Mouse (Mus musculus): ENCODE measurements around the gene Tesmin.

Tesmin gene

DNA sequence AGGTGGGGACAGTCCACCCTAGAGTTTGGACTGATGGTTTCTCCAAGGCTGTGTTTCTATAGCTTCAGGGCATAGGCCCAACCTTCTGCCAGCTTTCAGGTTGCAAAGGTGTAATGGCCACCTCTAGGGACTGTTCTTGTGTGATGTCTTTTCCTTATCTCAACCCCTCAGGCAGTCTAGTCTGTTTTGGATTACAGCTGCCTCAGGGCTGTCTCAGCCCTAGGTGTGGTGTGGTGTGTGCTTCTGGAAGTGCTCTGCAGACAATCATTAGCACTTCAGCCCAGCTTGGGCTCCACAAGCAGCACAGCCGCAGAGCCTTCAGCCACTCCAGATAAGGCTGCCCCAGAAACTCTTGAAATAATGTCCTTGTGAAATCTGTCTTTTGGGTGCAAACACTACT lies 3.7 kb downstream of the Tesmin start:
- no peak for DNase-seq (ENCODE audit: extremely low read depth, low read depth, low spot score)

DNA sequence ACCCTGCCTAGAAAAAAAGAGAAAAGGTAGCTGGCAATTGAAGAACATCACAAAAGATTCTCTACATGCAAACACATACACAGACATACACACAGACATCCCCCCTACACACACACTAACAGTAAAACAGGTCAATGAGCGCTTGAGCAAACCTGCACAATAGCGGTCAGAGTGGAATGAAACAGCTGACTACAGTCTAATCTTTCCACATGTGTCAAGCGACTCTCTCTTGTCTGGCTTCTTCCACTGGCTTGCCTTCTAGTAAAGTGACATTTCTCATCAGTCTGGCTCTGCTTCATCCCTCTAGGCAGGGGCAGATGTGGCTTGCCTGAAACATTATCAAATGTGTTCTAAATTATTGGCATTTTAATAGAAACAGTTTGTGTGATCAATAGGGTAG lies 5.6 kb downstream of the Tesmin start:
- no peak for DNase-seq (ENCODE audit: extremely low read depth, low read depth, low spot score)

DNA sequence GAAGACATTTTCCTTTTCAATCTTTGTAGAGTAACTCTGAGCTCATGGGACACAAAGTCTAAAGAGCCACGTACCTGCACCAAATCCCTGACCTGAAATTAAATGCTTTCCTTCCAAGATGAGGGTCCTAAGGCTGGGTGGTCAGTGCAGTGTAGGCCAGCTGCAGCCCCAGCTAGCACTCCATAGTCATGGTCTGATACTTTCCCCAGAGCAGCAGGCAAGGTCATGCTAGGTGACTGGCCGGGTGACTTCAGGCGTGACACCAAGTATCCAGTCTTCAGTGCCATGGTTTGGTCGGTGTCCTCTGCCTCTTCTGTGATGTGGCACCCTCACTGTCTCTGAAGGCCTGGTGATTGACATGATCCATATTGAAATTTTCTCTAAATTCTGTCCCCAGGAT lies 11.4 kb downstream of the Tesmin start:
- no peak for DNase-seq (ENCODE audit: extremely low read depth, low read depth, low spot score)

DNA sequence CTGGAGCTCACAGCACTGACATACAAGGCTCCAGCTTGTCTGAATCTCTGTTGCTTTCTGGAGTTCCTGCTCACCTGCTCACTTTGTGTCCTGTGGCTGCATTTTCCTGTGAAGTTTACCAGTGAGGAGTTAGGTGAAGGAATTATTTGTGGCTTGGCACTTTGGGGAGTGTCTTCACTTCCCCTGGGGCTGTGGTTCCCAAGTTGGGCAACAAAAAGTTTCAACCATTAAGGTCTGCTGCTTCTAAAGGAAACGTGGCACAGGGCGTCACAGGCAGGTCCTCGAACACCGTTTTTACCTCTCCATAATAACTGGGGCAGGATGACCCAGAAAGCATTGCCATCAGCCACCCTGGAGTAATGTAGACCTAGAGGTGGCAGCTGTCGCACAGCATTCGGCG lies 12.8 kb downstream of the Tesmin start:
- DNase-seq (ENCODE audit: extremely low read depth, low read depth, low spot score): no peak

DNA sequence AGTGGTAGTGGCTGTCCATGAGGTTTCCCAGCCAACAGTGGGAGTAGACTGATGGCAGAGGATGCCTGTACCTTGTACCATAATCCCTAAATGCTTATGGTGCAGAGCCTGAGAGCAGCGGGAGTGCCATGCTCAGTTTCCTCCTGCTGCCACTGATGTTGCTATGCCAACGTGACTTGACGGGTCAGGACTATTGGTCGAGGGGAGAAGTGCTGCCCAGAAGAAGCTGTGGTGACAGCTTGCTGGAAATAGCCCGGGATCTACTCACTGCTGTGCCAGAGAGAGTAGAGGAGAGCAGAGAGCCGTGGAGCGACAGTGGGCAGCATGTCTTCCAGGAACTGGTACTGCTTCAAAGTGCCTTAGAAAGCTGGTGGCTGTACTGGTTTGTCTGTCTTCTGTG lies 13.3 kb downstream of the Tesmin start:
- DNase-seq (ENCODE audit: extremely low read depth, low read depth, low spot score): no peak

DNA sequence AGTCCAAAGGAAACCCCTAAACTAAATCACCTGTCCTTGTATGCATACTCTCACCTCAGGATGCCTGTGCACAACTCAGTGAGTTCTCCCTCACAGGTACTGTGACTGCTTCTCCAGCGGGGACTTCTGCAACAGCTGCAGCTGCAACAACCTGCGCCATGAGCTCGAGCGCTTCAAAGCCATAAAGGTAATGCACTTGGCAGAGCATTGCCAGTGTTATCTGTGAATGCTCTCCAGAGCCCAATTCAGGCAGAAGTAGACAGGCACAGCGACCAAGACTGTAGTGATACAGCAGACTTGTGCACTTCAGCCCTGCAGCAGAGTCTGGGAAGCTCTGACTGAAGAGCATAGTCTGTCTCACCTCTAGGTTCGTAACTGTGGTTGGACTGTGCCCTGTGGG lies 13.7 kb downstream of the Tesmin start:
- DNase-seq (ENCODE audit: extremely low read depth, low read depth, low spot score): no peak

DNA sequence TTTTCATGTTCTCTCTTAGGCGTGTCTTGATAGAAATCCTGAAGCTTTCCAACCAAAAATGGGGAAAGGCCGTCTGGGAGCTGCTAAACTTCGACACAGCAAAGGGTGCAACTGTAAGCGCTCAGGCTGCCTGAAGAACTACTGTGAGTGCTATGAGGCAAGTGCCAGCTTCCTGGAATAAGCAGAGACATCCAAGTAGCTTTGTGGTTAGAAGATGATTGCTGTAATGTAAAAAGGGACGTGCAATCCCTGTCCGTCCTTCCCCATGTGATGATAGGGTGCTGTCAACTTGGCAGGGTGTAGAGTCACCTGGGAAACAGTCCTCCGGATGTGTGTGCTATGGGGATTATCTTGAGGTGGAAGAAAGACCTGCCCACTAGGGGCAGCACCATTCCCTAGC lies 15.4 kb downstream of the Tesmin start:
- no peak for DNase-seq (ENCODE audit: extremely low read depth, low read depth, low spot score)

DNA sequence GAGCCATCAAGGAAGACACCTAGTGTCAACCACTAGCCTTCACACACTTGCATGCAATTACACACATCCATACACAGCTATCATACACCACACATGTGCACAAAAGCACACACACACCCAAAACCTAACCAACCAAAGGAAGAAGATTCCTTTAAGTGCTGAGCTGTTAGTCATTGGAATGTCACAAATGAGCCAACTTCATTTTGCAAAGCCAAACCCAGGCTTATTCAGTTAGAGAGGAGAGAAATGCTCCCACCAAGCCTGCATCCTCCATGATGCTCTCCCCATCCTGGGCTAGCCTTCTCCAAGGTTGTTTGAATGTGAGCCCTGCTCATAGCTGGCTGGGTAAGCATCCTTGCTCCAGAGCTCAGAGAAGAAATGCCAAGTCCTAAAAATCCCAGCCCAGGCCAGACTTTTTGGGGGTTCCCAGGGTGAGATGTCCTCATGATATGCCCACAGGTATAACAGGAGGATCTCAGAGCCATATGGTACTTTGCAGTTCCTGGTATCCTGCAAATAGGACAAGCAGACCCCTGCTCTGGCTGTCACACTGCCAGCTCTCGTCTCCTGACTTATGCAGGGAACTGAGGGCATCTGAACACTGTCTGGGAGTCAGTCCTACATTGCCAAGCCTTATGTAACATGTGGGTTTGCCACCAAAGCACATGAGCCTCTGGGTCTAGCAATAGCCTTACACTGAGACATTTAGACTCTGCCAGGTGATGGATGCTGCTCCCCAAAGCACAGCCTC lies 17.0 kb downstream of the Tesmin start:
- no peak for DNase-seq (ENCODE audit: extremely low read depth, low read depth, low spot score)

DNA sequence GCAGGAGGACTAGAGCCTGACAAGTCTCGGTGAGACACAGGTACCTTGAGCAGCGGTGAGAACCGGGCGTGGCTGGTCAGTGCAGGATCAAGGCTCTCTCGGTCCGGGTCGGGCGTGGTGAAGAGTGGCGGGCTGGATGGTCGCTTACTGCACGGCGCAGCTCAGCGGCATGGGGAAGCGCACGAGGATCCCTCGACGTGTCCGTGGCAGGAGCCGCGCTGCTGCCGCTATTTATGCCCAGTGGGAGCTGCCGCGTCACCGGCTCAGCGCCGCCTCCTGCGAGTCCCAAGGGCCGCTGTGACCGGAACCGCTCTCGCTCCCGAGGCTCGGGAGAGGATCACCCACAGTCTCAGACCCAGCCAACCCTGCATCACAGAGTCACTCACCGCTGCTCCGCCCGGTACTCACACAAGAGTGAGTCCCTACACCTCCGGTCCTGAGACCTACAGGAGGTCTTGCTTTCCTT lies 25.6 kb downstream of the Tesmin start, which contains the start of gene Gal:
TSS of gene Gal (minus strand) at position 277 of the 466 bp plus-strand sequence.
- DNase-seq (ENCODE audit: extremely low read depth, low read depth, low spot score): no peak

DNA sequence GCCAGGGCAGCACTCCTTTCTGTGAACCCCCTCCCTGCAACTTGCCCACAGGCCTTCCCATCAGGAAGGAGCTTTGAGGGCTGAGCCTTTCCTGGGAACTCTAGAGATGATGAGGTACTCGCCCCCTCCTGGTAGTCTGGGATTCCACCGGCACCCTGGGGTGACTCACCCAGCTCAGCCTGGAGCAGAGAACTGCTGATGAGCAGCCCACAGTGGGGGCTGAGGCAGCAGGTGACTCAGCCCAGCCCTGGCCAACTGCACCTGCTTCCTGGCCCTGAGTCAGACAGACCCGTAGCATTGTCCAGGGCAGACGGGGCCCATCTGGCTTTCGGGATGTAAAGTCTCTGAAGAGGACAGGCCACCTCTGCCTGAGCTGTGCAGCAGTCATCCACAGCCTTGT lies 30.6 kb downstream of the Tesmin start:
- no peak for DNase-seq (ENCODE audit: extremely low read depth, low read depth, low spot score)

DNA sequence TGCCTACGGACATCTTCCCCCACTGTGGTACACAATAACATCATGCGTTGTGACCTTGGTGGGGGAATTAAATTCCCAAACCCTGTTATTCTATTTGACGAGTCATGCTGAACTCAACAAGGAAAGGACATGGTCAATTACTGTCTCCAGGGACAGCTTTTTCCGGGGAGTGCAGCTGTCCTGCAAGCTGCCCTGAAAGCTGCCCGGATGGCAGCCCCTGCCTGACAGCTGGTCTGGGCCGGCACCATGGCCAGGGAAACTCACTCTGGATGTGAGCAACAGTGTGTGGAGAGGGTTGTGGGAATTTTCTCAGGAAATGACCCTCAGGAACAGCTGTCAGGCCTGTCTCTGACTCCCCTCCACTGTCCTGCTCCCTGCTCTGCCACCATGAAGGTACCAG lies 33.8 kb downstream of the Tesmin start:
- no peak for DNase-seq (ENCODE audit: extremely low read depth, low read depth, low spot score)

DNA sequence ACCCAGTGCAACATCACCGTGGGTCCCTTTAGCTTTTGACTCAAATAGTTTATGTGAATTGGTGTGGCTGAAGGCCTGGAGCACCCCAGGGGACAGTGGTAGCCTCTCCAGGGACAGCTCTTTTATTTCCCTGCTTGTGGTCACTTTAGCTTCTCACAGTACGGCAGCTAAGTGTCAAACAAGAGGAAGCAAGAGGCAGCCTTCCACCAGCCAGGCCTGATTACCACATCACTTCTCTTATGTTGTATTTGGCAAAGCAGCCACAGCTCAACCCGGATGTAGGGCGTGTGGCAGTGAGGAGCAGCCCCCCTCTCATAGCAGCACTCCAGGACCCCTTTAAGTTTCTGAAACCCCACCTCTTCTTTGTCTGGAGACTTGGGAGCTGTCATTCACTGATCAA lies 34.3 kb downstream of the Tesmin start:
- no peak for DNase-seq (ENCODE audit: extremely low read depth, low read depth, low spot score)

DNA sequence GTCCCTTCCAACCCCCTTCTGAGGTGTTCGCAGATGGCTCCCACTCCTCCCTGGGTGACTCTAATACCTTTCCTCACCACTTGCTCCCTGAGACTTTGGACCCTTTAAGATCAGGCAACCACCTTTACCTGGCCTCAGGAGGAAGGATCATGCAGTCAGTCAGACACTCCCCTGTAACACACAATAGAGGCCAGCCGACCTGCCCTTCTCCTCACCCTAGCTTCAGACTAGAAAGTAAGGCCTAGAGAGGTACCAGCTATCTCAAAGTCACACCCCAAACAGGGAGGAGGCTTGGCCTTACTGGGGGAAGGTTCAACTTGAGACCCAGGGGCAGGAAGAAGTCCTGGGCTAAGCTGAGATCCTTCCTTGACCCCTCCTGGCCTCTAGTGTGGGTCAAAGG lies 35.6 kb downstream of the Tesmin start:
- no peak for DNase-seq (ENCODE audit: extremely low read depth, low read depth, low spot score)

DNA sequence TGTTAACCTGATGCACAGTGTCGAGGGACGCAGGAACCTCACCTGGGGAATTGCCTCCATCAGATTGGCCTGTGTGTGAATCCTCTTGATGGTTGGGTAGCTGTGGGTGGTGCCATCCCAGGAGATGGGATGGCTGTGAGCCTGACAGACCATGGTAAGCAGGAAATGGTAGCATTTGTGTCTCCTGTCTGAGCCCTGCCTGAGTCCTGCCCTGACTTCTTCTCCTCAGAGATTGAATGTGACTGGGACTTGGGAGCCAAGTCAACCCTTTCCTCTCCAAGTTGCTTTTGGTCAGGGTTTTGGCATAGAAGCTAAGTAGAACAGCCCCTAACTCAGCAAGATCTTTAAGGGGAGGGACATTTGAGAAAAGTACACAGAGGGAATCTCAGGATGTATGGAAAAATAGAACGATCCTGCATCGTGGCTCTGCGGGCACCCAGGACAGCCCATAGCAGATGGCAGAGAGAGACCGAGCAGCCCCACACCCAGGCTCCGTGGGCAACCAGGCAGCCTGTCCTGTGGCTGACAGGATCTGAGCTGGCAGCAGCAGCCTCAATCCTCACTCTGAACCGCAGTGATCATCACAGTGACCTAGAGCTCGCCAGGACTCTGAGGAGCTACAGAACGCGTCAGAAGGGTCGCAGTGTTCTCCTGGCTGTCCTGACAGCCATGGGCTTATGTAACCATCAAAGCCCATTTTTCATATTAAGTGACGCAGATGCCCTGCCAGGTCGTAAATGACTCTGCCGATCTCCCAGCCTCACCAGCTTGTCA lies 39.6 kb downstream of the Tesmin start:
- DNase-seq (ENCODE audit: extremely low read depth, low read depth, low spot score): no peak

DNA sequence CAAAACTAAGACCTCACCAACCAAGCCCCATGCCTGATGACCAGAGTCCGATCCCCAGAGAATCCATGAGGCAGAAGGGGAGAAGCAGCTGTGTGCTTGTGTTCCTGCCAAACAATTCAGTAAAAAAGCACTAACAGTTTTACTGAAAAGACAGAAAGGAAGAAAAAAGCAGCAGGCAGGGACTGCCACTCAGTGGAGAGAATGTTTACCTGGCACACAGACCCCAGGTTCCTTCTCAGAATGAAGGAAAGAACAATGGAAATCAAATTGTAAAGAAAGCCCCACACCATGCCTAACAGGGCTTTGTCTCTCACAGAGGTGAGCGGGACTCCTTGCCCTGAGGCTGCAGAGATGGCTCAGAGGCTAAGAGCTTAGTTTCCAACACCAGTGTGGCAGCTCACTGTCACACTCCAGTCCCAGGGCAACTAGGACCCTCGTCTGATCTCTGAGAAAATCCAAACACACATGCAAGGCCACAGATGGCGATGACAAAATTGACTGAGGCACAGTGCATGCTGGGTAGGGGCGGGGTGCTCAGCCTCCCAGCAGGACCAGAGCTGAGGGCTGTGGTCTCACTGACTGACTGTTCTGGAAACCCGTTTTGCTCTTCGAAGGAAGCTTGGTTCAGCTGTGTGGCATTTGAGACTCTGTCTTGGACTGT lies 40.6 kb downstream of the Tesmin start:
- DNase-seq (ENCODE audit: extremely low read depth, low read depth, low spot score): no peak

DNA sequence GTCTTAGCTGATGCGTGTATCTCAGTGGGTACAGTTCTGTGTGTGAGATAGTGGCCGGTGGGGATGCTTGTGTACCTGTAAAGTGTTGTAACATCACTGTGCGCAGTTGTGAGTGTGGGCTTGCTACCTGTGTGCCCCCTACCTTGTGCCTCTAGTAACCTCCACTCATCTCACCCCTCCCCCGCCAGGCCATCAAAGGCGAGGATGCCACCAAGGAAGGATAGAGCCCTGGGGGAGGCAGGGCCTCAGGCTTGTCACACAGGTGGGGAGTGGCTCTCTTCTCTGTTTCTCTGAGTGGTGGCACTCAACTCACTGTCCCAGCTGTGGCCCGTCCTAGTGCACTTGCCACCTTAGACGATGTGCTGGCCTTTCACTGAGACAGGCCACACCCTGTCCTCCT lies 42.4 kb downstream of the Tesmin start:
- no peak for DNase-seq (ENCODE audit: extremely low read depth, low read depth, low spot score)

DNA sequence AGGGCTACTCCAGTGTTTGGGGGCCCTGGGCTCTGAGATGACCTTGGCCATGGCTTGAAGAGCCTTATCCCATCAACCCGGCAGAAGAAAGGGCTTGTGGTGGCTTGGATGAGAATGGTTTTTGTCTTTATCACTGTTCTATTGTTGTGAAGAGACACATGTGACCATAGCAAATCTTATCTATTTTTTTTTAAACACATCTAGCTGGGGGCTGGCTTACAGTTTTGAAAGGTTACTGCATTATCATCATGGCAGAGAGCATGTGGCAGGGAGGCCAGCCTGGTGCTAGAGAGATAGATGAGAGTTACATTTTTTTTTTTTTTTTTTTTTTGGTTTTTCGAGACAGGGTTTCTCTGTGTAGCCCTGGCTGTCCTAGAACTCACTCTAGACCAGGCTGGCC lies 43.3 kb downstream of the Tesmin start:
- DNase-seq (ENCODE audit: extremely low read depth, low read depth, low spot score): no peak

DNA sequence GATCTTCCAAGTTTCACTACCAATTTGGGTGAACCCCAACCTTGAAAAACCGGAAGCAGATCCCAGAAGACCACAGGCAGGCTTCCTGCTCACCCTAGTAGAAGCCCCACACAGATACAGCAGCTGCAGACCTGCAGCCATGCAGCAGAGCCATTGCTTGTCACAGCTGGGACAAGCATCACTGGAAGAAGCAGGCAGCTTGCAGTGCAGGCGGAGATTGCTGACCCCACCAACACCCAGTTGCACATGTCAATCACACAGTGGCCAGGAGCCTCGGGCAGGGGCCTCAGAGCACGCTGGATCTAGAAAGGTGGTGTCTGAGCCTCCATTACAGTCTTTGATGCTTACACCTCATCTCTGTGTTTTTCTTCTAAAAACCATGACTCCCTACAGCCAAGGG lies 45.5 kb downstream of the Tesmin start:
- DNase-seq (ENCODE audit: extremely low read depth, low read depth, low spot score): no peak

DNA sequence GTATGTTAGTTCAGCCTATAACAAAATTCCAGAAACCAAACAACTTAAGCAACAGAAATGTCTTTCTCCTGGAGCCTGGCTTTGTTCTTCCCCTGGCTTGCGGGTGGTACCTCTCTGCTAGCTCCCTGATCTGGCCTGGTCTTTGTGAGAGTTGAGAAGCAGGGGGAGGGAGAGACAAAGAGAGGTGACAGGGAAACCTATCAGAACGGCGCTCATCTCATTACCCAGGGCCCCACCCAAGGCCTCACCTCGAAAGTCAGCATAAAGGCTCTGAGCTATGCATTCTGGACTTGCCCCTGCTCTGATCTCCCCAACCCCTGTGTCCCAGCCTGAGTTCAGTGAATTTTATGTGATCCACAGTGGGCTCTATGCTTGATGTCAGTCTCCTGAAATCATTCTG lies 46.0 kb downstream of the Tesmin start:
- DNase-seq (ENCODE audit: extremely low read depth, low read depth, low spot score): no peak

DNA sequence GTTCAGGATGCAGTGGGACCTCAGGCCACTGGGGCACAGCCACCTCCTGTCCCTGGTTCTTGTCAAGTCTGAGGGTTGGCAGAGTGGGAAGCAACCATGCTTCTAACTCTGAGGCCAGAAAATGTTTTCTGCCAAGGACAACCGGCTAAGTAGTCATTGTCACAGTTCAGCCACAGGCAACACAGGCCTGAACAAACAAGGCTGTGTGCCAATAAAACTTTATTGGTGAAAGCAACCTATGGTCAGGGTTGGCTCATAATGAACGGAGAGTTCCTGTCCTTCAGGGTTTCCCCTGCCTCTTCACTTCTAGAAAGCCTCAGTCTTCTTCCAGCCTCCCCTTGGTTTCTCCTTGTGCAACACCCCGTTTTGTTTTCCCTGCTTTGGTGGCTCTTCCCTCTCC lies 47.2 kb downstream of the Tesmin start:
- DNase-seq (ENCODE audit: extremely low read depth, low read depth, low spot score): no peak

DNA sequence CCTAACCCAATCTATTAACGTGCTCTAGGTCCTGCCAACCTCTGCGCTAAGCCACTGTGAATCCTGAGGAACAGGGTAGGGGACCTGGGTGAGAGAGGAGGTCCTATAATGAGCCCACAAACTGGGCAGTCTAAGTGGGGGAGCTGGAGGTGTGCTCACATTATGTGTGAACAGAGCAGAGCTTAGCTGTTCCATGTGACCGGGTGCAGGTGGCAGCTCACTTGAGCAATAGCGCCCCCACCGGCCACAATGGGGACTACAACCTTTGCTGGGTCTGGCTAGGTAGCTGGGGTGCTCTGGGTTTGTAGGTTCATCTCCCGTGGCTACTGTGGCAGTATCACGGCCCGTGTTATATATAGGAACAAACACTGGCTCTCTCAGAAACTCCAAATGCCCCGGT lies 48.2 kb downstream of the Tesmin start:
- DNase-seq (ENCODE audit: extremely low read depth, low read depth, low spot score): no peak

DNA sequence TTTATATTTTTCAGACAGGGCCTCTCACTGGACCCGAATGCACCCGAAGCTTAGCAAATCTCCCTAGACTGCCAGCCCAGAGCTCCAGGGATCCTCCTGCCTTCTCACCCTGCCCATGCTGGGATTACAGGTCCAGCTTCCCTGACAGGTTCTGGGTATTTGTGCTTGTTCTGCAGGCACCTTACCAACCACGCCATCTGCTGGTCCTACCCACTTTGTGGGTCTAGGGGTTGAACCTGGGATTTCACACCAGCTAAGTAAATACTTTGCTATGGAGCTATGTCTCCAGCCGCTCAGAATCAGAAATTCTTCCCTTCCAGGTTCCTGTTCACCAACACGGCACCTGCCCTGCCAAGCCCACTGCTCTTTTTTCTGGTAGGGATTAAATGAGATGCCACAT lies 49.3 kb downstream of the Tesmin start:
- no peak for DNase-seq (ENCODE audit: extremely low read depth, low read depth, low spot score)
